Mouse (Mus musculus): ENCODE data around the gene Nxn. TPM values are rescaled to one million over a fixed set of nuclear protein-coding genes. Genes with fewer than 3 reads are reported as not detected.

Gene Nxn
- polyA plus RNA-seq, 1 experiment from 2014 or later: 41.8 TPM

DNA sequence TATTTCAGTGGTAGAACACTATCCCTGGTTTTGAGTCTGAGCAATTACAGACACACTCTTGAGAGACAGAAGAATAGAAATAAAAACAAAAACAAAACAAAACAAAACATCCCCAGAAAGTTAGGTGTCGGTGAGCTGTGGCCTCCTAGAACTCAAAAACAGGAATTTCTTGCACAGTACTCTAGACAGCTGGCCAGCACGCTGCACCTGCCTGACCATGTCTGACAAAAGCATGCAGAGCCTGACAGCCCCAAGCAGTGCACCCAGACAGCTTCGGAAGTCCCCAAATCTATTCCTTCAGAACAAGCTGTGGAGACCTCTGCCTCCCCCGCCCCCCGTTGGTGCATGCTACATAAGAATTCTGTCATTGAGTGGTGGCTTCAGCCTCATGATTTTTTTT lies 49.1 kb downstream of the Nxn start:
- DNase-seq (ENCODE audit: low spot score) (no peak), ATAC-seq (replicated peaks; ENCODE audit: insufficient number of reproducible peaks, low FRiP score, low TSS enrichment, low read depth) (no peak)
- Histone ChIP-seq H3K27me3 (ENCODE audit: control insufficient read depth, insufficient read depth, low read length) (no peaks in the 10 kb centered on the region), H3K27ac (replicated peaks; ENCODE audit: low read depth, low read length) (peak overlapping the region; percentile 49; the same call in 1 of the 2 replicates), H3K4me3 (ENCODE audit: low read depth, low read length) (no peak overlapping the region), H3K9ac (replicated peaks; ENCODE audit: low read length) (no peak overlapping the region), H3K4me1 (ENCODE audit: control insufficient read depth, insufficient read depth, low read length) (peaks cover 11% of the 10 kb centered on the region), H3K9me3 (replicated peaks; ENCODE audit: control insufficient read depth, low read length) (no peaks in the 10 kb centered on the region), H3K36me3 (replicated peaks; ENCODE audit: control insufficient read depth, insufficient read depth, low read depth, low read length) (no peaks in the 10 kb centered on the region), H3K4me2 (ENCODE audit: low read depth, low read length) (no peak overlapping the region)
- 54% methylated on average over 5 of the region's 5 CpGs for WGBS

DNA sequence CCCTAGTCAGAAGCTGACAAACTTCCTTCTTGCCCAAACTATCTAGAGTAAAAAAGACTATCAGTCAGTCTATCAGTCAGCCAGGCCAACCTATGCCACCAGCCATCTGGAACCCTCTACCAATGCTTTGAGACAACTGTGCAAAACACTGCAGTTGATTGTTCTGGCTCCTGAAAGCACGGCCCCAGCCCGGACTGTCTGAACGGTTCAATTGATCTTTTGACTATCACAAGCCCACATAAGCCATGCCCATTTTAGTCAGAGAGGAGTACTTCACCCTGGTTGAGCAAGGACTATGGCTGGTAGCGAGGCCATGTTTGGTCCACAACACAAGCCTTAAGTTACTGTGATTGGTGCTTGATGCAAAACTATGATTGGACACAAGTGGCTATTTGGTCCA lies 51.4 kb downstream of the Nxn start:
- peaks cover 11% of the 10 kb centered on the region for H3K4me1 ChIP-seq (ENCODE audit: control insufficient read depth, insufficient read depth, low read length)
- WGBS: 40% methylated on average over 4 of the region's 4 CpGs

DNA sequence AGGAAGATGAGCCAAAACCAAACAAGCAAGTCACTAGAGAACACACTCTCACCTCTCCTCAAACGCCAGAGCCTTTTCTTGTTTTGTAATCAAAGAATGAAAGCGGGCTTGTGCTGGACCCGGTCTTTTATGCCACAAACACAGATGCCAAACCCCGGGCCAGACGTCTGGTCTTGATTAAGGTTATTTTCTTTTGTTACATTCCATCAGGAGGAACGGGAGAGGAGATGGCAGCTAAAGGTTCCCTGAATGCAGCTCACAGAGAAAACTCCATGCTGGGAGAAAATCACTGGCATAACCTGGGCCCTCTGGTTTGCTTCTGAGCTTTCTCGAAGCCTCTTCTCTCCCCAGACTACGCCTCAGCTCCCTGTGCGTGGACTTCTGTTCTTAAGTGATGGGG lies 55.9 kb downstream of the Nxn start:
- Histone ChIP-seq H3K4me2 (ENCODE audit: low read depth, low read length) (no peak overlapping the region), H3K9me3 (replicated peaks; ENCODE audit: control insufficient read depth, low read length) (no peaks in the 10 kb centered on the region), H3K9ac (replicated peaks; ENCODE audit: low read length) (0 out of 2 replicates have a peak overlapping the region, but pooled peaks have one; percentile 20), H3K4me3 (ENCODE audit: low read depth, low read length) (no peak overlapping the region), H3K36me3 (replicated peaks; ENCODE audit: control insufficient read depth, insufficient read depth, low read depth, low read length) (no peaks in the 10 kb centered on the region), H3K4me1 (ENCODE audit: control insufficient read depth, insufficient read depth, low read length) (no peaks in the 10 kb centered on the region), H3K27ac (replicated peaks; ENCODE audit: low read depth, low read length) (peak overlapping the region; percentile 83), H3K27me3 (ENCODE audit: control insufficient read depth, insufficient read depth, low read length) (no peaks in the 10 kb centered on the region)
- ATAC-seq (replicated peaks; ENCODE audit: insufficient number of reproducible peaks, low FRiP score, low TSS enrichment, low read depth) (no peak), DNase-seq (ENCODE audit: low spot score) (peak; percentile 89)
- 20% methylated on average over 9 of the region's 9 CpGs for WGBS

More for the DNA sequence above, 51.4 kb downstream of the Nxn start:
- H3K36me3 ChIP-seq (replicated peaks; ENCODE audit: control insufficient read depth, insufficient read depth, low read depth, low read length): no peaks in the 10 kb centered on the region
- DNase-seq (ENCODE audit: low spot score) (no peak), ATAC-seq (replicated peaks; ENCODE audit: insufficient number of reproducible peaks, low FRiP score, low TSS enrichment, low read depth) (no peak)
- no peak overlapping the region for H3K9ac ChIP-seq (replicated peaks; ENCODE audit: low read length)
- H3K4me2 ChIP-seq (ENCODE audit: low read depth, low read length): no peak overlapping the region
- no peak overlapping the region for H3K4me3 ChIP-seq (ENCODE audit: low read depth, low read length)
- no peaks in the 10 kb centered on the region for H3K9me3 ChIP-seq (replicated peaks; ENCODE audit: control insufficient read depth, low read length)
- no peaks in the 10 kb centered on the region for H3K27me3 ChIP-seq (ENCODE audit: control insufficient read depth, insufficient read depth, low read length)
- no peak overlapping the region for H3K27ac ChIP-seq (replicated peaks; ENCODE audit: low read depth, low read length)

DNA sequence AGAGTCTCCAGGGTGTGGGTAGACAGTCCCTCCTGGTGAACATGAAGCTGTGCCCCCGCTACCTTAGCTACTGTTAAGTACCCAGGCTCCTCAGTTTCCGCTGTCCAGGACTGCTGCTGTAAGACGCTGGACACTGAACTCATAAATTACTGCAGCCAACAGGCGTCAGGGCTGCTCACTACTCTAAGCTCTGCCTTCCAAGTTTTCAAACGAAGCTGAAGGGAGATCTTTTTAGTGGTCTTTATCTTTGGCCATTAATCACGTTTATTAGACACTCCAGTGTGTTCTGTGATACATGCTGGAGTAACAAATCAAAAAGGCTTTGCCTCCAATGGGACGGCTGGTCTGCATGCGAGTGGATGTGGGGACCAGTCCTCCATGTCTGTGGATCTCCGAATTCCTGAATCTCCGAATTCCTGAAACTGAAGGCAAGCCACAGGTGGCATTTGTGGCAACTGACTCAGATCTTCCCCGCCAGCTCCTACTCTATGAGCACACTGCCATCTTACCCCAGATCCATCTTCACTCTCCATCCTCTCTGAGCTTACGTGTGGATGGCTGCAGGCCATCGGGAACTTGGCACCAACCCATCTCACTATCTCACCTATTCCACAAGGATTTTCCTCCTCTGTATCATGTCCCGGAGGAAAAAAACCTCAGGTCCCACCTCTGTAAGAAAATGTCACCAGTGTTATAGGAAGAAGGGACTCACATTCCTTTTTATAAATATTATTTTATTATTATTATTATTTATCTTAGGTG lies 56.9 kb downstream of the Nxn start:
- WGBS: 81% methylated on average over 14 of the region's 14 CpGs
- H3K9me3 ChIP-seq (replicated peaks; ENCODE audit: control insufficient read depth, low read length): no peaks in the 10 kb centered on the region
- ATAC-seq (replicated peaks; ENCODE audit: insufficient number of reproducible peaks, low FRiP score, low TSS enrichment, low read depth) (no peak), DNase-seq (ENCODE audit: low spot score) (no peak)
- no peak overlapping the region for H3K9ac ChIP-seq (replicated peaks; ENCODE audit: low read length)
- H3K4me3 ChIP-seq (ENCODE audit: low read depth, low read length): no peak overlapping the region
- no peak overlapping the region for H3K27ac ChIP-seq (replicated peaks; ENCODE audit: low read depth, low read length)
- H3K4me2 ChIP-seq (ENCODE audit: low read depth, low read length): no peak overlapping the region
- H3K4me1 ChIP-seq (ENCODE audit: control insufficient read depth, insufficient read depth, low read length): no peaks in the 10 kb centered on the region
- H3K27me3 ChIP-seq (ENCODE audit: control insufficient read depth, insufficient read depth, low read length): no peaks in the 10 kb centered on the region
- no peaks in the 10 kb centered on the region for H3K36me3 ChIP-seq (replicated peaks; ENCODE audit: control insufficient read depth, insufficient read depth, low read depth, low read length)

DNA sequence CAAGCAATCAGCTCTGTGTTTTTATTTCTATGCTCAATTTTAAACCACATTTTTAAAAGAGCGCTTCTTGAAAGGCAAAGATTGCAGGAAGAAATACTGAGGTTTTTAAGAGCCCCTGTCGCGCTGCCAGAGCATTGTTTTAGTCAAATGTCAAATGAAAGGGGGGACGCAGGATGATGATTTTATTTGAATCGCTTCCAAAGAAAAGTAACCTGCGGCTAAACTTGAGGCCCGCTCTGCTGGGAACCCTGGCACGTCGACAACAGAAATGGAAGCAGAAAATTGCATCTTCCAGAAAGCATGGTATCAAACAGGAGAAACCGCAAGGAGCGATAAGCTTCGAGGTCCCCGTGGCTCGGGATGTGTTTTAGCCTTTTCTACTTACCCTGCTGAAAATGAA lies 57.8 kb downstream of the Nxn start:
- H3K9me3 ChIP-seq (replicated peaks; ENCODE audit: control insufficient read depth, low read length): no peaks in the 10 kb centered on the region
- no peak overlapping the region for H3K9ac ChIP-seq (replicated peaks; ENCODE audit: low read length)
- H3K4me1 ChIP-seq (ENCODE audit: control insufficient read depth, insufficient read depth, low read length): no peaks in the 10 kb centered on the region
- H3K4me2 ChIP-seq (ENCODE audit: low read depth, low read length): no peak overlapping the region
- no peak overlapping the region for H3K27ac ChIP-seq (replicated peaks; ENCODE audit: low read depth, low read length)
- no peaks in the 10 kb centered on the region for H3K27me3 ChIP-seq (ENCODE audit: control insufficient read depth, insufficient read depth, low read length)
- 61% methylated on average over 14 of the region's 14 CpGs for WGBS
- no peaks in the 10 kb centered on the region for H3K36me3 ChIP-seq (replicated peaks; ENCODE audit: control insufficient read depth, insufficient read depth, low read depth, low read length)
- ATAC-seq (replicated peaks; ENCODE audit: insufficient number of reproducible peaks, low FRiP score, low TSS enrichment, low read depth) (no peak), DNase-seq (ENCODE audit: low spot score) (no peak)
- no peak overlapping the region for H3K4me3 ChIP-seq (ENCODE audit: low read depth, low read length)

DNA sequence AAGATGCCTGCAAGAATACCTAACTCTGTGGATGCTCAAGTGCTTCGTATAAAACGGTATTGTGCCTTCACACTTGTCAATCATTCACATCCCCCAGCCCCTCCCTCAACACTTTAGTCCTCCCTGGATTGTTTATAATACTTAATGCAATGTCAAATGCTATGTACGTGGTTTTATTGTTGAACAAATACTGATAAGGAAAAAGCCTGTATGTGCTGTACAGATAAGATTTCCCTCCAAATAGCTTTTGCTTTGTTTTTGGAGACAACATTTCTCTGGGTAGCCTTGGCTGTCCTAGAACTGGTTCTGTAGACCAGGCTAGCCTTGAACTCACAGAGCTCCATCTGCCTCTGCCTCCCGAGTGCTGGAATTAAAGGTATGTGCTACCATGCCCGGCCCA lies 59.1 kb downstream of the Nxn start:
- Histone ChIP-seq H3K9ac (replicated peaks; ENCODE audit: low read length) (no peak overlapping the region), H3K27ac (replicated peaks; ENCODE audit: low read depth, low read length) (no peak overlapping the region), H3K9me3 (replicated peaks; ENCODE audit: control insufficient read depth, low read length) (no peaks in the 10 kb centered on the region), H3K4me2 (ENCODE audit: low read depth, low read length) (no peak overlapping the region), H3K36me3 (replicated peaks; ENCODE audit: control insufficient read depth, insufficient read depth, low read depth, low read length) (no peaks in the 10 kb centered on the region; the same call in 1 of the 2 replicates), H3K27me3 (ENCODE audit: control insufficient read depth, insufficient read depth, low read length) (no peaks in the 10 kb centered on the region), H3K4me1 (ENCODE audit: control insufficient read depth, insufficient read depth, low read length) (no peaks in the 10 kb centered on the region), H3K4me3 (ENCODE audit: low read depth, low read length) (no peak overlapping the region)
- WGBS: 77% methylated on average over 5 of the region's 5 CpGs
- ATAC-seq (replicated peaks; ENCODE audit: insufficient number of reproducible peaks, low FRiP score, low TSS enrichment, low read depth) (no peak), DNase-seq (ENCODE audit: low spot score) (no peak)

DNA sequence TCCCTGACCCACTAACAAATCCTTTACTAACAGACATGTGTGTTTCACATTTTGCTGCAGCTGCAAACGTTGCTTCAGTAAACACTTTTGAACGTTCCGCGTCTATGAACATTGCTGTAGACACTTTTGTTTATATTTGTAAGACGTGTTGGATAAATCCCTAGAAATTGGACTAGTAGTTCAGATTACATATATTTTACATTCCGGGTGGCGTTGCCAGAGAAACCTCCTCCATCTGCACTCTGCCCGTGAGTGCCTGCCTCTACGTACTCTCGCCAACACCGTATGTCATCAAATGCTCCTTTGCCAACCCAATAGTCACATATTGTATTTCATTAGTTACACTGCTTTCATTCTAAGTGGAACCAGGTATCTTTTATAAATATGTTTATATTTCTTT lies 59.8 kb downstream of the Nxn start:
- Histone ChIP-seq H3K9ac (replicated peaks; ENCODE audit: low read length) (no peak overlapping the region), H3K9me3 (replicated peaks; ENCODE audit: control insufficient read depth, low read length) (no peaks in the 10 kb centered on the region), H3K4me2 (ENCODE audit: low read depth, low read length) (no peak overlapping the region), H3K4me1 (ENCODE audit: control insufficient read depth, insufficient read depth, low read length) (no peaks in the 10 kb centered on the region), H3K36me3 (replicated peaks; ENCODE audit: control insufficient read depth, insufficient read depth, low read depth, low read length) (no peaks in the 10 kb centered on the region; the same call in 1 of the 2 replicates), H3K27me3 (ENCODE audit: control insufficient read depth, insufficient read depth, low read length) (no peaks in the 10 kb centered on the region), H3K27ac (replicated peaks; ENCODE audit: low read depth, low read length) (no peak overlapping the region; the same call in 1 of the 2 replicates), H3K4me3 (ENCODE audit: low read depth, low read length) (no peak overlapping the region)
- WGBS: 62% methylated on average over 11 of the region's 11 CpGs
- no peak for DNase-seq (ENCODE audit: low spot score)
- no peak for ATAC-seq (replicated peaks; ENCODE audit: insufficient number of reproducible peaks, low FRiP score, low TSS enrichment, low read depth)

DNA sequence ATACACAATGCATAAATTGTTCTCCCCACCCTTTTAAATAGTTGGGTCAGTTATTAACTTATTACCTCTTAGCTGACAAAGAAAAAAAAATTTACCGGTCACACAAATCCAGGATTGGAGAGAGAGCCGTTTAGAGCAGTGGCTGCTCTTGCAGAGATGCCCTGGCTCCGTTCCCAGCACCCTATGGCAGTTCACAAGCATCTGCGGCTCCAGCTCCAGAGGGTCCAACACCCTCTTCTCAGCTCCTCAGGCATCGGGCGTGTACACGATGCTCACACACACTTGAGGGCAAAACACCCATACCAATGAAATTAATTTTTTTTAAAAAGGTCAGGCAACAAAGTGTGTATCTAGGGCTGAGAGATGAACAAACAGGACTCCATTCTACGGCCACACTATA lies 60.3 kb downstream of the Nxn start:
- no peaks in the 10 kb centered on the region for H3K27me3 ChIP-seq (ENCODE audit: control insufficient read depth, insufficient read depth, low read length)
- no peak for DNase-seq (ENCODE audit: low spot score)
- no peaks in the 10 kb centered on the region for H3K4me1 ChIP-seq (ENCODE audit: control insufficient read depth, insufficient read depth, low read length)
- H3K27ac ChIP-seq (replicated peaks; ENCODE audit: low read depth, low read length): no peak overlapping the region; the same call in 1 of the 2 replicates
- no peaks in the 10 kb centered on the region for H3K9me3 ChIP-seq (replicated peaks; ENCODE audit: control insufficient read depth, low read length)
- no peak overlapping the region for H3K4me3 ChIP-seq (ENCODE audit: low read depth, low read length)
- WGBS: 90% methylated on average over 8 of the region's 8 CpGs
- no peaks in the 10 kb centered on the region; the same call in 1 of the 2 replicates for H3K36me3 ChIP-seq (replicated peaks; ENCODE audit: control insufficient read depth, insufficient read depth, low read depth, low read length)
- ATAC-seq (replicated peaks; ENCODE audit: insufficient number of reproducible peaks, low FRiP score, low TSS enrichment, low read depth): no peak
- H3K4me2 ChIP-seq (ENCODE audit: low read depth, low read length): no peak overlapping the region
- no peak overlapping the region for H3K9ac ChIP-seq (replicated peaks; ENCODE audit: low read length)
